Mouse (Mus musculus): ENCODE results near the gene Elane. TPM values are rescaled to one million over a fixed set of nuclear protein-coding genes. Genes with fewer than 3 reads are reported as not detected.

Elane gene
- polyA plus RNA-seq, 1 experiment from 2014 or later = not detected

GRCm38 (mm10) chr10:79918231-79919078 is 32.4 kb downstream of the Elane start:
- WGBS = 11% methylated on average over 35 of the region's 35 CpGs
- Histone ChIP-seq H3K27ac (no peak overlapping the region), H3K4me2 (ENCODE audit: low read length) (peak overlapping the region; percentile 50), H3K4me1 (replicated peaks; ENCODE audit: insufficient read depth, low read length) (peaks cover 28% of the 10 kb centered on the region), H3K4me3 (replicated peaks; ENCODE audit: low read depth, low read length) (peak overlapping the region; percentile 16), H3K36me3 (ENCODE audit: insufficient read depth, low read length) (no peaks in the 10 kb centered on the region), H3K9ac (ENCODE audit: low read depth, low read length) (peak overlapping the region; percentile 29; the same call in 1 of the 2 replicates), H3K27me3 (ENCODE audit: insufficient read depth, low read length) (peaks cover 46% of the 10 kb centered on the region), H3K9me3 (replicated peaks; ENCODE audit: low read length) (no peaks in the 10 kb centered on the region)
- DNase-seq (ENCODE audit: low spot score) (no peak), ATAC-seq (replicated peaks; ENCODE audit: low FRiP score, low read depth) (no peak)
- no peak for TF ChIP-seq CTCF (IDR thresholded peaks at IDR 0.05; ENCODE audit: low read depth)

GRCm38 (mm10) chr10:79919251-79919849 is 33.3 kb downstream of the Elane start:
- Histone ChIP-seq H3K4me2 (ENCODE audit: low read length) (peak overlapping the region; percentile 50), H3K27ac (no peak overlapping the region), H3K9ac (ENCODE audit: low read depth, low read length) (0 out of 2 replicates have a peak overlapping the region, but pooled peaks have one; percentile 35), H3K4me3 (replicated peaks; ENCODE audit: low read depth, low read length) (no peak overlapping the region), H3K9me3 (replicated peaks; ENCODE audit: low read length) (no peaks in the 10 kb centered on the region), H3K36me3 (ENCODE audit: insufficient read depth, low read length) (no peaks in the 10 kb centered on the region), H3K4me1 (replicated peaks; ENCODE audit: insufficient read depth, low read length) (peaks cover 28% of the 10 kb centered on the region), H3K27me3 (ENCODE audit: insufficient read depth, low read length) (peaks cover 46% of the 10 kb centered on the region)
- no peak for ATAC-seq (replicated peaks; ENCODE audit: low FRiP score, low read depth)
- TF ChIP-seq CTCF (IDR thresholded peaks at IDR 0.05; ENCODE audit: low read depth) = no peak
- DNase-seq (ENCODE audit: low spot score) = no peak
- 8% methylated on average over 21 of the region's 21 CpGs for WGBS

GRCm38 (mm10) chr10:79920056-79920890 is 34.2 kb downstream of the Elane start:
- Histone ChIP-seq H3K4me2 (ENCODE audit: low read length) (peak overlapping the region; percentile 48), H3K36me3 (ENCODE audit: insufficient read depth, low read length) (no peaks in the 10 kb centered on the region), H3K27ac (no peak overlapping the region), H3K27me3 (ENCODE audit: insufficient read depth, low read length) (peaks cover 46% of the 10 kb centered on the region), H3K9ac (ENCODE audit: low read depth, low read length) (no peak overlapping the region), H3K4me1 (replicated peaks; ENCODE audit: insufficient read depth, low read length) (peaks cover 27% of the 10 kb centered on the region), H3K4me3 (replicated peaks; ENCODE audit: low read depth, low read length) (peak overlapping the region; percentile 26; the same call in 1 of the 2 replicates), H3K9me3 (replicated peaks; ENCODE audit: low read length) (no peaks in the 10 kb centered on the region)
- ATAC-seq (replicated peaks; ENCODE audit: low FRiP score, low read depth) = 0 out of 2 replicates have a peak, but pooled peaks have one; percentile 9
- DNase-seq (ENCODE audit: low spot score) = no peak
- TF ChIP-seq CTCF (IDR thresholded peaks at IDR 0.05; ENCODE audit: low read depth) = no peak
- 16% methylated on average over 26 of the region's 26 CpGs for WGBS

- DNase-seq (ENCODE audit: low spot score) (no peak), ATAC-seq (replicated peaks; ENCODE audit: low FRiP score, low read depth) (no peak)
- H3K9me3 ChIP-seq (replicated peaks; ENCODE audit: low read length) = no peaks in the 10 kb centered on the region
- no peak within 1 kb of the TSS for H3K27ac ChIP-seq
- TF ChIP-seq CTCF (IDR thresholded peaks at IDR 0.05; ENCODE audit: low read depth) = no peak
- no peaks in the 10 kb centered on the region for H3K36me3 ChIP-seq (ENCODE audit: insufficient read depth, low read length)
- peaks cover 20% of the 10 kb centered on the region for H3K4me1 ChIP-seq (replicated peaks; ENCODE audit: insufficient read depth, low read length)
- H3K4me2 ChIP-seq (ENCODE audit: low read length) = peak within 1 kb of the TSS; percentile 48
- H3K4me3 ChIP-seq (replicated peaks; ENCODE audit: low read depth, low read length) = peak within 1 kb of the TSS; percentile 26
- WGBS = 7% methylated on average over 37 of the region's 41 CpGs
- H3K9ac ChIP-seq (ENCODE audit: low read depth, low read length) = 0 out of 2 replicates have a peak within 1 kb of the TSS, but pooled peaks have one; percentile 35
- peaks cover 46% of the 10 kb centered on the region for H3K27me3 ChIP-seq (ENCODE audit: insufficient read depth, low read length)
These were observed 35.0 kb downstream of the Elane start, which contains the start of gene R3hdm4 for GRCm38 (mm10) chr10:79920958-79921535. TSS of gene R3hdm4 (minus strand) at chr10:79921208.

GRCm38 (mm10) chr10:79921572-79921971 is 35.5 kb downstream of the Elane start:
- Histone ChIP-seq H3K27ac (no peak overlapping the region), H3K9ac (ENCODE audit: low read depth, low read length) (0 out of 2 replicates have a peak overlapping the region, but pooled peaks have one; percentile 35), H3K36me3 (ENCODE audit: insufficient read depth, low read length) (no peaks in the 10 kb centered on the region), H3K9me3 (replicated peaks; ENCODE audit: low read length) (no peaks in the 10 kb centered on the region), H3K4me2 (ENCODE audit: low read length) (peak overlapping the region; percentile 48), H3K27me3 (ENCODE audit: insufficient read depth, low read length) (peaks cover 46% of the 10 kb centered on the region), H3K4me3 (replicated peaks; ENCODE audit: low read depth, low read length) (peak overlapping the region; percentile 26), H3K4me1 (replicated peaks; ENCODE audit: insufficient read depth, low read length) (peaks cover 18% of the 10 kb centered on the region)
- ATAC-seq (replicated peaks; ENCODE audit: low FRiP score, low read depth) (no peak), DNase-seq (ENCODE audit: low spot score) (no peak)
- no peak for TF ChIP-seq CTCF (IDR thresholded peaks at IDR 0.05; ENCODE audit: low read depth)
- 4% methylated on average over 34 of the region's 34 CpGs for WGBS

All from kidney, postnatal 0 days (tissue).